Mouse (Mus musculus) limb, embryonic 11.5 days (tissue): ENCODE measurements around the gene Tcf20. TPM values are rescaled to one million over a fixed set of nuclear protein-coding genes. Genes with fewer than 3 reads are reported as not detected.

ENCODE experiments used
- ATAC-seq: fragments of 200-750 bp; cut with Nextera tagmentation; 2 replicates; pipeline ENCODE4 v1.8.0; 2017; ENCODE audit warnings: low read depth; ENCODE audit not compliant: insufficient number of reproducible peaks, low FRiP score, low TSS enrichment
- DNase-seq: peaks from one replicate; pipeline ENCODE4 v3.0.0-alpha.2; 2015; ENCODE audit warnings: low spot score
- H3K27ac ChIP-seq: fragments of 300-500 bp; sonication (generic); replicated peaks from 2 replicates; pipeline ENCODE4 v1.5.1; 2014; ENCODE audit warnings: low read depth, mild to moderate bottlenecking, low read length
- H3K27me3 ChIP-seq: fragments of 300-500 bp; sonication (generic); 2 replicates; pipeline ENCODE4 v1.6.1; 2014; ENCODE audit warnings: mild to moderate bottlenecking, low read length, mixed read lengths; ENCODE audit not compliant: control insufficient read depth, insufficient read depth
- H3K36me3 ChIP-seq: fragments of 300-500 bp; sonication (generic); 2 replicates; pipeline ENCODE4 v1.6.1; 2014; ENCODE audit warnings: mild to moderate bottlenecking, low read length, moderate library complexity, mixed read lengths; ENCODE audit not compliant: control insufficient read depth, insufficient read depth
- H3K4me1 ChIP-seq: fragments of 300-500 bp; sonication (generic); 2 replicates; pipeline ENCODE4 v1.6.1; 2014; ENCODE audit warnings: low read length, mixed read lengths; ENCODE audit not compliant: control insufficient read depth, insufficient read depth
- H3K4me2 ChIP-seq: fragments of 300-500 bp; sonication (generic); 2 replicates; pipeline ENCODE4 v1.6.1; 2014; ENCODE audit warnings: low read depth, mild to moderate bottlenecking, moderate library complexity; ENCODE audit not compliant: severe bottlenecking
- H3K4me3 ChIP-seq: fragments of 300-500 bp; sonication (generic); 2 replicates; pipeline ENCODE4 v1.5.1; 2014; ENCODE audit warnings: low read depth, low read length
- H3K9ac ChIP-seq: fragments of 300-500 bp; sonication (generic); 2 replicates; pipeline ENCODE4 v1.6.1; 2014; ENCODE audit warnings: mild to moderate bottlenecking, low read length
- H3K9me3 ChIP-seq: fragments of 300-500 bp; sonication (generic); 2 replicates; pipeline ENCODE4 v1.6.1; 2016; ENCODE audit warnings: low read length; ENCODE audit not compliant: control insufficient read depth
- WGBS: fragments of 180-500 bp; shearing (Covaris S2); extraction: QIAGEN DNeasy Blood & Tissue Kit; methylation state at CpG from one replicate; pipeline ENCODE4 v1.1.7; 2014; 5-methylcytosine and 5-hydroxymethylcytosine counted together
- polyA plus RNA-seq: library from polyadenylated mRNA; unstranded; fragments of >200 nt; fragmentation: Nextera tagmentation; extraction: Ambion mirVana; gene quantifications from 2 replicates; pipeline ENCODE4 v1.2.1, GENCODE M21; 2014

The Tcf20 gene
- polyA plus RNA-seq, 1 experiment from 2014 or later: 12.3 TPM

DNA sequence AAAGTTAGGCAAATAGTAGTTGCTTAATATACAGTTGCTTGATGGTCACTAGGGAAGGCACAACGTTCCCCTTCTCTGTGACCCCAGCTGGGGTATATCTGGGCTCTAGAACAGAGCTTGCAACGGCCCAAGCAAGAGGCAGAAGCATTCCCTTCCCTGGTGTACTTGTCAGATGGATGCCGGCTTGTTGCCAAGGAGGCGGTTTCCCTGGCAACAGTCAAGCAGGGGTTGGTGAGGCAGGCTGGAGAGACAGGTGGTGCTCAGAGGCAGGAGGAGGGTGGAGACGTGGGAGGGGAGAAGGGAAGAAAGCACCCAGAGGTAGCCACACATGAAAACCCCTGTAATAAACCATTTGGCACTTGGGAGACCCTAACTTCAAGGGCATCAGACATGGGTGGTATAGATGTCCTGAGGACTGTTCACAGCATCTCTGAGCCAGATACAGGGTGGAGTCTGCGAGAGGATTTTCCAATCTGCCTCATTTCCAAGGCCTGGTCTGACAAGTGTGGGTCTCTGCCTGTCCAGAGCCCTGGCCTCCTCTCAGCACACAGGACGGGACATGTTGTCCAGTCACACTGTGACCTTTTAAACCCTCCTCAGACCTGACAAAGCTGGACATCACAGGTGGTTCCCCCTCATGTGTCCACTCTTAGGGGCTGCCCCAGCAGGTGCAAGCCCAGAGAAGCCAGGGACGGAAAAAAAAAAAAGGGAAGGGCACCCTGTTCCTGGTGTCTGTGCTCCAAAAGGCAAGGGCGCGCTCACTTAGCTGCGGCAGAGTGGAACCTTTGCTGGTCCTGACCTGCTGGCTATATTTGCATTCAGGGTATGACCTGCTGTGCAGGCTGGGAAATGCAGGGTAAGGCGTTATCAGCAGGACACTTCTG, 15.2 kb upstream of the Tcf20 start:
- Histone ChIP-seq H3K4me2 (no peak overlapping the region), H3K4me1 (no peaks in the 10 kb centered on the region; the same call in 1 of the 2 replicates), H3K27me3 (no peaks in the 10 kb centered on the region), H3K27ac (no peak overlapping the region), H3K4me3 (no peak overlapping the region), H3K9me3 (no peaks in the 10 kb centered on the region), H3K9ac (no peak overlapping the region), H3K36me3 (no peaks in the 10 kb centered on the region)
- DNase-seq: peak; percentile 60
- WGBS: 47% methylated on average over 12 of the region's 12 CpGs
- no peak for ATAC-seq

DNA sequence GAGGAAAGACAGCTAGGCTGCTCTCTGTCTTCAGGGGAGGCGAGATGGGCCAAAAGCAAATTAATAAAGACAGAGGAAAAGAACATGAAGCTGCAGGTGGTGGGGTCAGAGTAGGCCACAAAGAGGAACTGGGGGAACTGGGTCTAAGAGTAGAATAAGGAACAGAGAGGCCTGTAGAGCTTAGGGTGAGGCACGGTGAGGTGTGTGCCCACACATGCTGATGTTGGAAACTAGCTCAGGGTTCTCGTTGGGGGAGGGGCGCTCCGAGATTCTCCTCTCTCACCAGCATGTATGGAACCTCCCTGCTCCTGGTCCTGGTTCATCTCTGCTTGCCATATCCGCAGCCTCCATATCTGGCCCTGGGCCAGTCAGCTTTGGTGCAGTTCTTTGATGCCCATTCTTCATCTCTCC, 11.1 kb upstream of the Tcf20 start:
- Histone ChIP-seq H3K9ac (no peak overlapping the region), H3K9me3 (no peaks in the 10 kb centered on the region), H3K27me3 (no peaks in the 10 kb centered on the region), H3K4me1 (peaks cover 3% of the 10 kb centered on the region; the same call in 1 of the 2 replicates), H3K36me3 (no peaks in the 10 kb centered on the region), H3K4me3 (no peak overlapping the region), H3K27ac (no peak overlapping the region), H3K4me2 (no peak overlapping the region)
- ATAC-seq (no peak), DNase-seq (no peak)
- 89% methylated on average over 6 of the region's 6 CpGs for WGBS

DNA sequence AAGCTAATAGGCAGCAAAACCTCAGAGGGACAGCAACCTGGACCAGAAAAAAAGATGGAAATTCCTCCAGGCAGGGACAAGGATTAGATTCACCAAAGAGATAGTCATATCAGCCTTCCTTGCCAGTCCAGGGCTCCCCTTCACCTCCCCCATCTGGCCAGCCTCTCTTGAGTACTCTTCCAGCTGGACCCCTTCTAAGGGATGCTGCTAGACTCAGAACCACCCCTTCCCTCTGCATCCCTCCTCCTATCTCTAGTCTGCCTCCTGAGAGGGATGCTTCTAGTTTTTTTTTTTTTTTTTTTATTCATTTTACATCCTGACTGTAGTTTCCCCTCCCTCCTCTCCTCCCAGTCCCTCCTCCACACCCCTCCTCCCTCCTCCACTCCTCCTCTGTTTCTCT, 8.8 kb upstream of the Tcf20 start:
- Histone ChIP-seq H3K4me3 (no peak overlapping the region), H3K4me2 (no peak overlapping the region), H3K9ac (no peak overlapping the region), H3K27me3 (no peaks in the 10 kb centered on the region), H3K27ac (no peak overlapping the region), H3K9me3 (no peaks in the 10 kb centered on the region), H3K4me1 (peaks cover 9% of the 10 kb centered on the region; the same call in 1 of the 2 replicates), H3K36me3 (no peaks in the 10 kb centered on the region)
- ATAC-seq (no peak), DNase-seq (no peak)

DNA sequence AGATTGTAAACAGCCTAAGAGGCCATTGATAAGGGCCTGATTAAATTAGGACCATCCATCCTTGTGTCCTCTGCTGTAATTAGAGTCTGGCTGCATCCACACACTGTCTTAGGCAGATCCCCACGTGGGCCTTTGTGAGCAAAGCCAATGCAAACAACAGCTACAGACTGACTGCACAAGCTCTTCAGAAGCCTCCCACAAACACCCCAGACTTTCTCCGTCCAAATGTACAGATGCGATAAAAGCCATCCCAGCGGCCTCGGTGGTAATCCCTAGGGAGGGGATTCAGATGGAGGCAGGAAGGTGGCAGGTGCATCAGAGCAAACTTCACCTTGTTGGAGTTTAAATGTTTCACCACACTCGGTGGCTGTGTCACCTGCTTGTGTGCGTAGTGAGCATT, 7.6 kb upstream of the Tcf20 start:
- no peaks in the 10 kb centered on the region for H3K36me3 ChIP-seq
- no peaks in the 10 kb centered on the region for H3K27me3 ChIP-seq
- DNase-seq (no peak), ATAC-seq (no peak)
- WGBS: 62% methylated on average over 7 of the region's 7 CpGs
- no peak overlapping the region for H3K27ac ChIP-seq
- H3K4me3 ChIP-seq: no peak overlapping the region
- no peaks in the 10 kb centered on the region for H3K9me3 ChIP-seq
- H3K4me1 ChIP-seq: peaks cover 9% of the 10 kb centered on the region; the same call in 1 of the 2 replicates
- no peak overlapping the region for H3K9ac ChIP-seq
- no peak overlapping the region for H3K4me2 ChIP-seq

DNA sequence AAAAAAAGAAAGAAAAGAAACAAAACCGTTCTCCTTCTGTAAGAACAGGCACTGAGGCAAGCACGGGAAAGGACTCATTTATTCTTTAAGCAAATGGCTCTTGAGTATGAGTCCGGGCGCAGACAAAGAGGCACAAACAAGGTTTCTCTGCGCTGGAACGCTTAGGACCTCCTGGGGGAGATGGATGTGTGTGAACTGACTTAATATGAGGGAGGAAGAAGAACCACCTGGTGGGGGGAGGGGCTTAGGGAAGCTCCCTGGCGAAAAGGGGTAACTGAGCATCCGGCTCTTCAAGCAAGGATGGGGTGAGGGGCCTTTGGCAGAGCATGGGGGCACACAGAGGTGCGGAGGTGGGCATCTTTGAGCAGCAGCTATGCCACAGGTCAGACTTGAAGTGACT, 5.2 kb upstream of the Tcf20 start:
- Histone ChIP-seq H3K4me1 (peaks cover 12% of the 10 kb centered on the region; the same call in 1 of the 2 replicates), H3K4me2 (no peak overlapping the region), H3K27me3 (no peaks in the 10 kb centered on the region), H3K27ac (no peak overlapping the region), H3K36me3 (no peaks in the 10 kb centered on the region), H3K4me3 (no peak overlapping the region), H3K9me3 (no peaks in the 10 kb centered on the region), H3K9ac (no peak overlapping the region)
- DNase-seq (no peak), ATAC-seq (no peak)
- 60% methylated on average over 9 of the region's 9 CpGs for WGBS

DNA sequence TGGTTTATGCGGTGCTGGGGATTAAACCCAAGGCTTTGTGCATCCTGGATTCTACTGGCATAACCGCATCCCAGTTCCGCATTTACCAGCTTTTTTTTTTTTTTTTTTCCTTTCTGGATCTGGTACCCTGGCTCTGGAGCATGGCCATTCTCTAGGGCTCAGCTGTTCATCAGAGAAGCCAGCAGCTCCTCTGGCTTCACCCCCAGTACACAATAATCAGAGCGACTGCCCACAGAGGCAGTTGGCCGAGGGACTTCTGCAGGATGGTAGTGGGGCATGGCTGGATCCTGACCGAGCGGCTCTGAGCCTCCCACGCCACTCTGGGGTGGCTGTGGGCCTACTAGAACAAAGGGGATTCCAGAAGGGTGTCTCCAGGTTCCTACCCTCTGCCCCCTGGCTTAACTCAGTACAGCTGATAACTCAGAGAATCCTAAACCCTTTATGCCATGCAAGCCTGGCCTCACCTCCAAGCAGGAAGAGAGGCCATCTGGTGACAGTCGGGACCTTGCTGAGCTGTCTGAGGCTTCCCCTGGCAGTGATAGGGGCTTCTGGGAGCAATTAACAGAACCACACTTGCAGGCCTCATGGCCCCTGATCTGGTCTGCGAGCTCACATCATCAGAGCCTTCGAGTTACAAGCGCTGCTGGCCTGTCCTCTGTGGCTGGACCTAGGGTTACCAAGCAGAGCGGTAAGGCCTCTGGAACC, 4.6 kb upstream of the Tcf20 start:
- no peaks in the 10 kb centered on the region for H3K36me3 ChIP-seq
- H3K4me1 ChIP-seq: peaks cover 13% of the 10 kb centered on the region; the same call in 1 of the 2 replicates
- H3K27ac ChIP-seq: no peak overlapping the region
- no peaks in the 10 kb centered on the region for H3K9me3 ChIP-seq
- H3K9ac ChIP-seq: no peak overlapping the region
- H3K4me2 ChIP-seq: no peak overlapping the region
- ATAC-seq: no peak
- no peak overlapping the region for H3K4me3 ChIP-seq
- no peaks in the 10 kb centered on the region for H3K27me3 ChIP-seq
- 48% methylated on average over 13 of the region's 13 CpGs for WGBS
- DNase-seq: no peak

DNA sequence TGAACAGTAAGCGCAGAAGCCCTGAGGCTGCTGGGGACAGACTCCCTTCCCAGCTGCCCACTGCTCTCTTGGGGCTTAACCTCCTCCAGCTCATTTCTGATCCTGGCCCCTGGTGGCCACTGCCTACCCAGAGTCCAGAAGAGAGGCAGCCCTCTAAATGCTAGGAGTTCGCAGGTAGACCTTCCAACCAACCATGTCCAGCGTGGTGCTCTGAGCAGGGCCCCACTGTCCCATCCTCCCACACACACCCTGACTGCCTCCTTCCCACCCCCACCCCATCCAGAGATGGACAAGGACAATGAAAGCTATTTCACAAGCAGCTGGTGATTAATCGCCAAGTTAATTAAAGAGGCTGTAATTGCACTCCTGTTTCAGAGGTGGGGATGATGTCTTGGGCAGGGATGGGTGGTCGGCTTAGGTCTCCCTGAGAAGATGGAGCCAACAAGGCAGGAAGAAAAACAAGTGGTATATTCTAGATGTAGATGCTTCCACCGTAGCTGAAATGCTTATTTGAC, 1.6 kb upstream of the Tcf20 start:
- Histone ChIP-seq H3K9ac (no peak overlapping the region), H3K9me3 (no peaks in the 10 kb centered on the region), H3K4me3 (no peak overlapping the region), H3K4me2 (no peak overlapping the region), H3K4me1 (peaks cover 26% of the 10 kb centered on the region), H3K27me3 (peaks cover 10% of the 10 kb centered on the region), H3K27ac (no peak overlapping the region), H3K36me3 (no peaks in the 10 kb centered on the region)
- WGBS: 58% methylated on average over 6 of the region's 6 CpGs
- ATAC-seq (no peak), DNase-seq (no peak)

DNA sequence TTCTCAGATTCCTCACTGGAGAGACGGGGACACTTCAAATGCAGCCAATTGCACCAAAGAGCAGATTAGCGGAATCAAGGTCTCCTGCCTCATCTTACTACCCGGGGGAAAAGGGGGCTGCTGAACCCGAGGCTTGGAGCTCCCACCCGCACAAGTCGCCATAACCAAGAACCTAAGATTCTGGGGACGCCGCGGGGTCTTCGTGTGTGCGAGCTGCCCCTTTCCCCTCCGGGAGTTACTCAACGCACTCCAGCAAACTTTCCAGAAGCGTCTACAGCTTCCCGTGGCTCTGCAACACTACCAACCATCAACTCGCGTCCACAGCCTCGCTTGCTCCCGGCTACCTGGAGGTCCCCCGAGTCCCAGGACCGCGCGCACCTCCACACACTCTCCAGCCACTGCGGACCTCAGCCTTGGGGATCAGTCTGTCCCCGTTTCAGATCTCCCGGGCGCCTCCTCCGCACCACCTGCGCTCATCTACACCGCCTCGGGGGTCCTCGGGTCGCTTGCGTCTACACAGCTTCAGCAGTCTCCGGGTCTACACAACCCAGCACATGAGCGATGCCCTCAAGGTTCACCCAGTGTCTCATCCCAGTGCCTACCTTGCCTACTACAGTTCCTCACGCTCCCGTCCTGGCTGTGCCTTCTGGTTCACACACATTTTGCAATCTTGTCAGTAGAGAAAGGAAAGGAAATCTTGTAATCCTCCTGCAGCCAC, 499 bp downstream of the Tcf20 start:
- Histone ChIP-seq H3K9me3 (no peaks in the 10 kb centered on the region), H3K27me3 (peaks cover 10% of the 10 kb centered on the region), H3K4me2 (peak overlapping the region; percentile 87), H3K4me1 (peaks cover 37% of the 10 kb centered on the region), H3K4me3 (peak overlapping the region; percentile 42), H3K27ac (no peak overlapping the region), H3K9ac (peak overlapping the region; percentile 38), H3K36me3 (no peaks in the 10 kb centered on the region)
- WGBS: under 1% methylated on average over 38 of the region's 38 CpGs
- ATAC-seq: no peak
- peak; percentile 57 for DNase-seq
